Mouse (Mus musculus) spleen, adult 2 months (tissue): Measurements from ENCODE around the gene Kcne1. TPM values are rescaled to one million over a fixed set of nuclear protein-coding genes. Genes with fewer than 3 reads are reported as not detected.

Experiments
- DNase-seq, 2 experiments: peaks; one replicate each; pipeline versions ENCODE4 v3.0.0 to v3.0.0-alpha.2; 2012 to 2021; ENCODE audit warnings: low spot score in 2 of 2, low read depth in 1 of 2
- H3K27ac ChIP-seq: fragments of 200-500 bp; 2 replicates; pipeline ENCODE4 v1.5.1; 2012; ENCODE audit warnings: low read length, inconsistent platforms; ENCODE audit not compliant: insufficient read depth
- H3K27me3 ChIP-seq: fragments of 200-500 bp; 2 replicates; pipeline ENCODE4 v1.6.1; 2012; ENCODE audit warnings: mild to moderate bottlenecking, moderate library complexity, low read length, inconsistent platforms; ENCODE audit not compliant: control insufficient read depth, insufficient read depth
- H3K36me3 ChIP-seq: fragments of 200-500 bp; 2 replicates; pipeline ENCODE4 v1.6.1; 2012; ENCODE audit warnings: mild to moderate bottlenecking, low read length, inconsistent platforms; ENCODE audit not compliant: control insufficient read depth, insufficient read depth
- H3K4me1 ChIP-seq: fragments of 200-500 bp; 2 replicates; pipeline ENCODE4 v1.6.1; 2011; ENCODE audit warnings: inconsistent platforms; ENCODE audit not compliant: control insufficient read depth, insufficient read depth, insufficient read length
- H3K4me3 ChIP-seq: fragments of 200-500 bp; 2 replicates; pipeline ENCODE4 v1.5.1; 2011; ENCODE audit warnings: mild to moderate bottlenecking, inconsistent platforms; ENCODE audit not compliant: insufficient read depth, insufficient read length; ENCODE audit errors: extremely low read depth
- CTCF ChIP-seq: fragments of 200-500 bp; IDR thresholded peaks from 2 replicates; pipeline ENCODE4 v1.5.1; 2011; ENCODE audit warnings: mild to moderate bottlenecking, inconsistent platforms; ENCODE audit not compliant: insufficient read depth, insufficient read length, insufficient replicate concordance; ENCODE audit errors: extremely low read depth
- POLR2A ChIP-seq: fragments of 200-500 bp; IDR thresholded peaks from 2 replicates; pipeline ENCODE4 v1.6.1; 2011; ENCODE audit warnings: low read depth, low read length, inconsistent platforms
- WGBS: fragments of 180-500 bp; shearing (Covaris S2); methylation state at CpG from one replicate; pipeline ENCODE4 v1.1.7; 2018; 5-methylcytosine and 5-hydroxymethylcytosine counted together
- polyA plus RNA-seq: library from polyadenylated mRNA; depleted of rRNA; stranded (reverse); fragments of >200 nt; gene quantifications from 2 replicates; pipeline ENCODE4 v1.2.3, GENCODE M21; 2012; rRNA removed

The Kcne1 gene
- polyA plus RNA-seq, 1 experiment, result not detected

DNA sequence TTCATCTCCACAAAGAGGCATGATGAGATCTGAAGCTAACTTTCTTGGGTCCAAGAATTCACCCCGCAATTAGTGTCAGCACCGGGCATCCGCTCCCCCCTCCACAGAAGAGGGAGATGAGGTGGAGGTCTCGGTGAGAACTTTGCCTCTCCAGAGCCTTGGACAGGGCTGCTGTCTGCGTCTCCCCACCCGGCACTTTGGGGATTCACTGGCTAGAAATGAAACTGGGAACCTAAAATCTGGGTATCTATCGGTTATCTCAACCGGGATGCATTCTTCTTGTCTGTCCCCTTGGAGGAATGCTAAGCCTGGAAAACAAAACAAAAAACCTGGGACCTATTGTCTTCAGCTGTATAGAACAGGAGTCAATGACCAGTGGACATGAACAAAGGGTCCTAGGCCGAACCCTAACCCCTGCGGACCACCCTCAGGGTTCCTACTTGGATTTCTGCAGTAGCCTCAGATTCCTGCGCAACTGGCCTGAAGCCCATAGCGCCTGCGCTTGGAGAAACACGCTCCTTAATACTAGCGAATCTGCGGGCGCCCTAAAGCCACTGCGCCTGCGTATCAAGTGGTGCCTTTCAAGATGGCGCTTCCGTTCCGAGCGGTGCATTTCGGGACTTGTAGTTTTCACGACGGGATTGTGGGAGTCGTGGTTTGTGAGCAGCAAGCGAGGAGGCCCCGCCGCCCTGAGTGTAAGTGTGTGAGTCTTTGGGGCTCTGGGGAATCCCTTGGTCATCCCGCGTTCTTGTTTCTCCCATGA, 58.4 kb downstream of the Kcne1 start, which contains the start of gene Smim11:
TSS of gene Smim11 (plus strand) at position 638 of the 763 bp plus-strand sequence.
- H3K4me1 ChIP-seq, result peaks cover 10% of the 10 kb centered on the region; the same call in 1 of the 2 replicates
- peaks cover 2% of the 10 kb centered on the region; the same call in 1 of the 2 replicates for H3K36me3 ChIP-seq
- H3K27me3 ChIP-seq, result no peaks in the 10 kb centered on the region
- TF ChIP-seq CTCF, result no peak
- peak; percentile 25; the same call in 1 of the 2 replicates for TF ChIP-seq POLR2A
- peak; percentile 89 to 93 for DNase-seq
- H3K27ac ChIP-seq, result no peak within 1 kb of the TSS
- H3K4me3 ChIP-seq, result peak within 1 kb of the TSS; percentile 68
- 9% methylated on average over 32 of the region's 32 CpGs for WGBS

Other genes starting within 250 kb of the Kcne1 start
- not detected in 2 replicates for gene Kcne2, start 67.1 kb downstream of the Kcne1 start, polyA plus RNA-seq
- gene Smim11, start 58.2 kb downstream of the Kcne1 start, polyA plus RNA-seq, result 10.8 and 12.0 TPM in 2 replicates
- not detected in 2 replicates for gene Fam243, start 38.0 kb downstream of the Kcne1 start, polyA plus RNA-seq
- 6.4 and 8.7 TPM in 2 replicates for gene Rcan1, start 111.4 kb upstream of the Kcne1 start, polyA plus RNA-seq
- gene Clic6, start 126.3 kb upstream of the Kcne1 start, polyA plus RNA-seq, result 0.02 TPM in 2 replicates